Comparison of ENCODE assay signal across 8 mouse cellular contexts in genomic region chr11:102295598-102296471, GRCm38 (mm10). TPM values are rescaled to one million over a fixed set of nuclear protein-coding genes. Genes with fewer than 3 reads are reported as not detected.
A peak's percentile ranks its signal among the peaks of the same experiment; 100 is the strongest.
DNase-seq lines count a peak whose midpoint lies in the region; TF ChIP-seq lines count a peak whose summit lies in the region.

No protein-coding gene starts in this region.

- H3K4me1 ChIP-seq in cerebellum, adult 2 months (ENCODE audit: control insufficient read depth, insufficient read depth, low read length) = peaks cover 11% of the 10 kb centered on the region; the same call in 1 of the 2 replicates

- no peaks in the 10 kb centered on the region for H3K27me3 ChIP-seq in cerebellum, adult 2 months (ENCODE audit: control insufficient read depth, insufficient read depth, low read length)

- H3K27ac ChIP-seq in cerebellum, adult 2 months (ENCODE audit: insufficient read depth, low read length) = peak overlapping the region; percentile 15

- peak overlapping the region; percentile 93 for H3K4me3 ChIP-seq in cerebellum, adult 2 months (replicated peaks; ENCODE audit: insufficient read depth, low read depth, low read length)

- no peak for TF ChIP-seq POLR2A in cerebellum, adult 2 months (IDR thresholded peaks at IDR 0.05; ENCODE audit: borderline replicate concordance, insufficient read depth, low read length)

- intact Hi-C loops in left cerebral cortex, postnatal 4 days (cut with DNase I) = loop anchor here (5.0 kb wide), 2 partner anchors 116 to 136 kb away; partner anchors contain the start of gene Grn

- no peak for TF ChIP-seq CTCF in cerebellum, adult 2 months (IDR thresholded peaks at IDR 0.05; ENCODE audit: borderline replicate concordance, insufficient read depth, low read depth, low read length)

- peak; percentile 65 for DNase-seq in left cerebral cortex, postnatal 4 days
- DNase-seq in left cerebral cortex, adult 11 months (ENCODE audit: low spot score) = no peak
- DNase-seq in cerebellum, adult 2 months = peak; percentile 45 to 56
- DNase-seq in gastrocnemius, postnatal 25 days = peak; percentile 76
- DNase-seq in kidney, adult 9 months = peak; percentile 51
- peak; percentile 73 for DNase-seq in lung, postnatal 10 days
- DNase-seq in spleen, postnatal 10 days (ENCODE audit: low spot score in 2 of 2) = peak; percentile 58 to 69
- no peak for DNase-seq in right cerebral cortex, postnatal 14 days

- WGBS in cerebellum, adult 2 months = 1% methylated on average over 58 of the region's 73 CpGs

RNA-seq across cellular contexts. Expression of gene Atxn7l3, which starts 0.6 kb away (rescaled TPM):
- 100 to 1,000 TPM; 183 to 189 TPM for total RNA-seq in left cerebral cortex, postnatal 4 days (2021)
- polyA plus RNA-seq in cerebellum, adult 2 months (2012; rRNA removed) = 93.3 and 101 TPM in 2 replicates
- 10 to 100 TPM; 12.4 to 13.1 TPM for total RNA-seq in gastrocnemius, postnatal 25 days (2021)

RNA-seq across cellular contexts. Expression of gene Tmub2, which starts 11.1 kb away (rescaled TPM):
- 10 to 100 TPM; 53.6 to 56.1 TPM for total RNA-seq in left cerebral cortex, postnatal 4 days (2021)
- polyA plus RNA-seq in cerebellum, adult 2 months (2012; rRNA removed) = 82.7 and 85.3 TPM in 2 replicates
- total RNA-seq in gastrocnemius, postnatal 25 days (2021) = 10 to 100 TPM; 11.5 to 14.6 TPM

RNA-seq across cellular contexts. Expression of gene Ubtf, which starts 23.7 kb away (rescaled TPM):
- total RNA-seq in left cerebral cortex, postnatal 4 days (2021) = 100 to 1,000 TPM; 113 to 115 TPM
- 94.6 and 95.8 TPM in 2 replicates for polyA plus RNA-seq in cerebellum, adult 2 months (2012; rRNA removed)
- 10 to 100 TPM; 36.6 to 37.8 TPM for total RNA-seq in gastrocnemius, postnatal 25 days (2021)

RNA-seq across cellular contexts. Expression of gene Asb16, which starts 27.3 kb away (rescaled TPM):
- under 1 TPM; 0.91 to 0.98 TPM for total RNA-seq in left cerebral cortex, postnatal 4 days (2021)
- 3.1 and 4.0 TPM in 2 replicates for polyA plus RNA-seq in cerebellum, adult 2 months (2012; rRNA removed)
- 10 to 100 TPM; 70.0 to 71.3 TPM for total RNA-seq in gastrocnemius, postnatal 25 days (2021)

RNA-seq across cellular contexts. Expression of gene BC030867, which starts 47.2 kb away (rescaled TPM):
- 1 to 10 TPM; 1.4 to 1.6 TPM for total RNA-seq in left cerebral cortex, postnatal 4 days (2021)
- 1.3 and 2.2 TPM in 2 replicates for polyA plus RNA-seq in cerebellum, adult 2 months (2012; rRNA removed)
- total RNA-seq in gastrocnemius, postnatal 25 days (2021) = not detected

Comparison
In these comparisons a context has a peak if more than half of its experiments do, and no peak if none do; other contexts are left out.
1. DNase-seq: peak in left cerebral cortex, postnatal 4 days (single experiment), cerebellum, adult 2 months (2 of 2), gastrocnemius, postnatal 25 days (single experiment), kidney, adult 9 months (single experiment), lung, postnatal 10 days (single experiment) and spleen, postnatal 10 days (2 of 2); none in left cerebral cortex, adult 11 months (single experiment) and right cerebral cortex, postnatal 14 days (single experiment).
2. RNA of gene Atxn7l3, which starts 0.6 kb away (total RNA-seq): 183 to 189 TPM in left cerebral cortex, postnatal 4 days; 12.4 to 13.1 TPM in gastrocnemius, postnatal 25 days; every median in the first group is over 10 times any median in the second.